Mouse (Mus musculus) hindlimb bud, embryonic 11.5 days (tissue): Measurements from ENCODE around the gene Leap2.

Experiments
- DNase-seq: peaks from one replicate; pipeline ENCODE4 v3.0.0-alpha.2; 2012; ENCODE audit warnings: low read depth, low spot score; ENCODE audit errors: extremely low spot score

The Leap2 gene

GRCm38 (mm10) chr11:53378918-53379317, 44.1 kb downstream of the Leap2 start:
- DNase-seq, result no peak
